9 mouse cellular contexts compared by ENCODE assay signal in genomic region chr7:4063013-4063412, GRCm38 (mm10). TPM values are rescaled to one million over a fixed set of nuclear protein-coding genes. Genes with fewer than 3 reads are reported as not detected.
DNase-seq lines count a peak whose midpoint lies in the region; ATAC-seq and TF ChIP-seq lines count a peak whose summit lies in the region.
"Had no signal": no experiment of that assay in that cellular context is flagged by ENCODE, and none has a peak within 500 bp of the region (broad histone marks: within the 10 kb centered on the region; RNA-seq: fewer than 3 reads in every experiment).

Lair1 (minus strand) TSS chr7:4063204.

- WGBS in forebrain, embryonic 10.5 days: 84% methylated on average over 2 of the region's 2 CpGs
- WGBS in cerebellum, adult 2 months: 60% methylated on average over 2 of the region's 2 CpGs

- ATAC-seq in granulocyte monocyte progenitor cell, adult 5-6 weeks (replicated peaks; ENCODE audit: poor library complexity, severe bottlenecking): peak; percentile 85

- DNase-seq in A20 (ENCODE audit: low read depth, low spot score): peak; percentile 59
- DNase-seq in CD4-positive, CD25-positive, alpha-beta regulatory T cell, adult 2 months (ENCODE audit: low read depth, low spot score): peak; percentile 35
- peak; percentile 56 for DNase-seq in naive thymus-derived CD4-positive, alpha-beta T cell, adult 2 months (ENCODE audit: low read depth)
- DNase-seq in urinary bladder, adult 2 months (ENCODE audit: low spot score): no peak
- no peak for DNase-seq in forebrain, embryonic 10.5 days (ENCODE audit: extremely low spot score, low spot score)
- DNase-seq in cerebellum, adult 2 months: no peak
- DNase-seq: kidney, adult 8-10 months; right cerebral cortex, postnatal 14 days had no signal

- no peaks in the 10 kb centered on the region for H3K36me3 ChIP-seq in forebrain, embryonic 10.5 days (replicated peaks)

- TF ChIP-seq POLR2A in cerebellum, adult 2 months (IDR thresholded peaks at IDR 0.05; ENCODE audit: borderline replicate concordance, insufficient read depth, low read length): no peak

- no peaks in the 10 kb centered on the region for H3K9me3 ChIP-seq in forebrain, embryonic 10.5 days

- no peaks in the 10 kb centered on the region for H3K27me3 ChIP-seq in forebrain, embryonic 10.5 days (ENCODE audit: poor library complexity, severe bottlenecking)
- no peaks in the 10 kb centered on the region for H3K27me3 ChIP-seq in cerebellum, adult 2 months (ENCODE audit: control insufficient read depth, insufficient read depth, low read length)

- H3K4me3 ChIP-seq in forebrain, embryonic 10.5 days: no peak within 1 kb of the TSS
- H3K4me3 ChIP-seq in cerebellum, adult 2 months (replicated peaks; ENCODE audit: insufficient read depth, low read depth, low read length): no peak within 1 kb of the TSS

- no peaks in the 10 kb centered on the region for H3K4me1 ChIP-seq in forebrain, embryonic 10.5 days
- H3K4me1 ChIP-seq in cerebellum, adult 2 months (ENCODE audit: control insufficient read depth, insufficient read depth, low read length): no peaks in the 10 kb centered on the region; the same call in 1 of the 2 replicates

- H3K27ac ChIP-seq in forebrain, embryonic 10.5 days: no peak within 1 kb of the TSS
- H3K27ac ChIP-seq in cerebellum, adult 2 months (ENCODE audit: insufficient read depth, low read length): no peak within 1 kb of the TSS

- no peak for TF ChIP-seq CTCF in cerebellum, adult 2 months (IDR thresholded peaks at IDR 0.05; ENCODE audit: borderline replicate concordance, insufficient read depth, low read depth, low read length)

RNA-seq across cellular contexts. Expression of gene Lair1, which starts in this region (rescaled TPM):
- total RNA-seq in granulocyte monocyte progenitor cell, adult 5-6 weeks (2014; fragmentation: Nextera tagmentation): 32.6 and 38.7 TPM in 2 replicates
- total RNA-seq in granulocyte monocyte progenitor cell, adult 5-6 weeks (2017): 78.9 and 81.0 TPM in 2 replicates
- 3.5 and 3.6 TPM in 2 replicates for polyA plus RNA-seq in urinary bladder, adult 2 months (2012; rRNA removed)
- polyA plus RNA-seq in forebrain, embryonic 10.5 days (2016; fragmentation: Nextera tagmentation; extraction: Ambion mirVana): 0.26 and 0.51 TPM in 2 replicates
- polyA plus RNA-seq in cerebellum, adult 2 months (2012; rRNA removed): 4.6 and 5.0 TPM in 2 replicates

Comparison
In these comparisons a context has a peak if more than half of its experiments do, and no peak if none do; other contexts are left out.
1. DNase-seq: peak in A20 (single experiment), CD4-positive, CD25-positive, alpha-beta regulatory T cell, adult 2 months (single experiment) and naive thymus-derived CD4-positive, alpha-beta T cell, adult 2 months (single experiment); none in urinary bladder, adult 2 months (single experiment), forebrain, embryonic 10.5 days (single experiment) and cerebellum, adult 2 months (0 of 2).